Mouse (Mus musculus) small intestine, adult 2 months (tissue): Measurements from ENCODE around the gene Casp12.

Source experiments
- CTCF ChIP-seq: fragments of 200-500 bp; IDR thresholded peaks from 2 replicates; pipeline ENCODE4 v1.5.1; 2012; ENCODE audit warnings: low read depth, mild to moderate bottlenecking, control low read depth, inconsistent platforms, low read length, moderate library complexity, mixed read lengths; ENCODE audit not compliant: insufficient replicate concordance, insufficient read length; ENCODE audit errors: extremely low read depth
- POLR2A ChIP-seq: fragments of 200-500 bp; IDR thresholded peaks from 2 replicates; pipeline ENCODE4 v1.6.1; 2012; ENCODE audit warnings: low read depth, mild to moderate bottlenecking, control low read depth, inconsistent platforms, low read length, moderate library complexity

DNA sequence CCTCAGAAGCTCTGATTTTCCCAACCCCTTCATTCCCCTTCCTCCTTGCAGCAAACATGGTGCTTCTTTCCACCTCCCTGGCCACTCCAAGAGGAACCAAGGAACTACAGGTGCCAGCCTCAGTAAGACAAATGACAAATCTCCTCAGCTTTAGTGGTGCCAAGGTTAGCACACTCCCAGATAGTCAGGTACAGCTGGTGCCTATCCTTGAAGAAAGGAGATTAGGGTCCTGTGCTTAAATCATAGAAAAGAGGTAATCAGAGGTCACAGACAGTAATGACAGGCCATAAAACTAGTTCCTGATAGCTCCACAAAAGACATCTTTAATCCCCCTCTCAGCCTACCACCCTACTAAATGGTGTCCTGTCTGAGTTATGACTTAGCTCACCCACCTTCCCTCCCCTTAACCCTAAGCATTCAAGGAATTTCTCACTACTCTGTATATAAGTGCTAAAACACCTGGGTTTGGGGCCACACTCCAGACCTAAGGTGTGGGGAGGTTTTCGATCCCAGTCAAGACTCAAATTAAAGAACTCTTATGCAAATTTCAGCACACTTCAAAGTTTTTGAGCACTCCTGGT, 65.8 kb downstream of the Casp12 start:
- no peak for TF ChIP-seq CTCF
- no peak for TF ChIP-seq POLR2A
